Mouse (Mus musculus): ENCODE results near the gene Bri3.

The Bri3 gene

GRCm38 (mm10) chr5:144441831-144442271 lies 197.6 kb downstream of the Bri3 start:
- DNase-seq, result no peak

- DNase-seq, result no peak
Observed at GRCm38 (mm10) chr5:144446475-144447225, 202.4 kb downstream of the Bri3 start.

- no peak for DNase-seq
Observed at GRCm38 (mm10) chr5:144447226-144447616, 203.0 kb downstream of the Bri3 start.

DNA sequence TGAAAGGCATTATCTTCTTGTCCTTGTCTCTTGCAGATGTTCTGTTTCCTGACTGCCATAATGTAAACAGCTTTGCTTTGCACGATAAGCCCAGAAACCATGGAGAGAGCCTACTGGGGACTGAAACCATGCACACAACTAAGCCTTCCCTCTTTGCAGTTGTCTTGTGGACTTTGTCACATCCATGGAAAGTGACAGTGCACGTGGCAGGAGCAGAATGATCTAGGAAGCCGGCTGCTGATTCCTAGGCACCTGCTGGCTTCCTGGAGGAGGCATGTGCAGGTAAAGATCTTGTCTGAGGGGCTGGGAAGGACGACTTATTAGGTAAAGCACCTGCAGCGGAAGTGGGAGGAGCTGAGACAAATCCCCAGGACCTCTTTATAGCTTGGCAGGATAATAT lies 203.7 kb downstream of the Bri3 start:
- no peak for DNase-seq

- no peak for DNase-seq
Observed at GRCm38 (mm10) chr5:144452776-144453455, 208.7 kb downstream of the Bri3 start.

GRCm38 (mm10) chr5:144457623-144458287 lies 213.5 kb downstream of the Bri3 start:
- DNase-seq, result no peak

GRCm38 (mm10) chr5:144466987-144467386 lies 222.8 kb downstream of the Bri3 start:
- DNase-seq, result no peak

DNA sequence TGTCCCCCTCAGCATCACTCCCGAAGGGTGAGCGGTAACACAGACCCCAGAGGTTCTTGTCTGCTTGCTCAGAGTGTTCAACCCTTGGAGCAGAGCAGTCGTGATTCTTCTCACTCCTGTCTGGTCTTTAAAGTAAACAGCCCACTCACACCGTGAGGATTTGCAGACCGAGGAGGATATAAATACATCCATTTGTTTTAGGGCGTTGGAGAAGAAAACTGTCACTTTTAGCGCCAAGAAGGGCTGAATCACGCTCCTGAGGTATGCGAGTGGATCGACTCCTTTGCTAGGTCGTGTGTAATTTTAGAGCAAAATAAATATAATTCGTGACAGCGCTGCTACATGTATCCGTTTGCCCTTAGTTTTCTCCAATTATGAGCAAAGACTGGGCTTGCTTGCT lies 228.8 kb downstream of the Bri3 start:
- DNase-seq, result no peak

GRCm38 (mm10) chr5:144479677-144480171 lies 235.5 kb downstream of the Bri3 start:
- DNase-seq, result no peak

GRCm38 (mm10) chr5:144483659-144484375 lies 239.6 kb downstream of the Bri3 start:
- DNase-seq, result no peak

GRCm38 (mm10) chr5:144491308-144491707 lies 247.1 kb downstream of the Bri3 start:
- DNase-seq, result no peak
